Mouse (Mus musculus) embryonic facial prominence, embryonic 10.5 days (tissue): ENCODE results near the gene Pipox. TPM values are rescaled to one million over a fixed set of nuclear protein-coding genes. Genes with fewer than 3 reads are reported as not detected.

Experiments
- DNase-seq: peaks from one replicate; pipeline ENCODE4 v3.0.0-alpha.2; 2017; ENCODE audit warnings: low spot score
- H3K27ac ChIP-seq: fragments of 300-500 bp; sonication (generic); replicated peaks from 2 replicates; pipeline ENCODE4 v1.5.1; 2016; ENCODE audit warnings: mild to moderate bottlenecking
- H3K27me3 ChIP-seq: fragments of 300-500 bp; sonication (generic); replicated peaks from 2 replicates; pipeline ENCODE4 v1.6.1; 2016; ENCODE audit warnings: low read depth, mild to moderate bottlenecking; ENCODE audit not compliant: poor library complexity, severe bottlenecking
- H3K36me3 ChIP-seq: fragments of 300-500 bp; sonication (generic); replicated peaks from 2 replicates; pipeline ENCODE4 v1.6.1; 2016; ENCODE audit warnings: mild to moderate bottlenecking, moderate library complexity
- H3K4me1 ChIP-seq: fragments of 300-500 bp; sonication (generic); 2 replicates; pipeline ENCODE4 v1.6.1; 2016
- H3K4me3 ChIP-seq: fragments of 300-500 bp; sonication (generic); 2 replicates; pipeline ENCODE4 v1.5.1; 2016; ENCODE audit warnings: mild to moderate bottlenecking, moderate library complexity
- H3K9me3 ChIP-seq: fragments of 300-500 bp; sonication (generic); 2 replicates; pipeline ENCODE4 v1.6.1; 2016; ENCODE audit warnings: mild to moderate bottlenecking
- WGBS: fragments of 180-500 bp; shearing (Covaris S2); methylation state at CpG from one replicate; pipeline ENCODE4 v1.1.7; 2016; 5-methylcytosine and 5-hydroxymethylcytosine counted together
- polyA plus RNA-seq: library from polyadenylated mRNA; unstranded; fragments of >200 nt; fragmentation: Nextera tagmentation; extraction: Ambion mirVana; gene quantifications from 2 replicates; pipeline ENCODE4 v1.2.1, GENCODE M21; 2016

Pipox gene
- polyA plus RNA-seq, 1 experiment from 2014 or later: 2.1 TPM

DNA sequence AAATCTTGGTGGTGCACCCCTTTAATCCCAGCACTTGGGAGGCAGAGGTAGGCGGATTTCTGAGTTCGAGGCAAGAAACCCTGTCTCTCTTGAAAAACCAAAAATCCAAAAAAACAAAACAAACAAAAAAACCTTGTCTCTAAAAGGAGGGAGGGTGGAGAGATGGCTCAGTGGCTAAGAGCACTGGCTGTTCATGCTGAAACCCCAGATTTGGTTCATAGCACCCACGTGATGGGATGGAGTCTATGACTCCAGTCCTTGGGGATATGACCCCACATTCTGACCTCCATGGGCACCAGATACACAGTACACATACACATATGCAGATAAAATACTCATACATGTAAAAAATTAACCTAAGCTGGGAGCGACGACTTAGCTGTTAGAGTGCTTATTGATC lies 5.0 kb downstream of the Pipox start:
- no peaks in the 10 kb centered on the region for H3K36me3 ChIP-seq
- H3K9me3 ChIP-seq: no peaks in the 10 kb centered on the region
- DNase-seq: no peak
- H3K4me1 ChIP-seq: peaks cover 60% of the 10 kb centered on the region
- no peak overlapping the region for H3K4me3 ChIP-seq
- 87% methylated on average over 5 of the region's 5 CpGs for WGBS
- peaks cover 85% of the 10 kb centered on the region for H3K27me3 ChIP-seq
- H3K27ac ChIP-seq: no peak overlapping the region

DNA sequence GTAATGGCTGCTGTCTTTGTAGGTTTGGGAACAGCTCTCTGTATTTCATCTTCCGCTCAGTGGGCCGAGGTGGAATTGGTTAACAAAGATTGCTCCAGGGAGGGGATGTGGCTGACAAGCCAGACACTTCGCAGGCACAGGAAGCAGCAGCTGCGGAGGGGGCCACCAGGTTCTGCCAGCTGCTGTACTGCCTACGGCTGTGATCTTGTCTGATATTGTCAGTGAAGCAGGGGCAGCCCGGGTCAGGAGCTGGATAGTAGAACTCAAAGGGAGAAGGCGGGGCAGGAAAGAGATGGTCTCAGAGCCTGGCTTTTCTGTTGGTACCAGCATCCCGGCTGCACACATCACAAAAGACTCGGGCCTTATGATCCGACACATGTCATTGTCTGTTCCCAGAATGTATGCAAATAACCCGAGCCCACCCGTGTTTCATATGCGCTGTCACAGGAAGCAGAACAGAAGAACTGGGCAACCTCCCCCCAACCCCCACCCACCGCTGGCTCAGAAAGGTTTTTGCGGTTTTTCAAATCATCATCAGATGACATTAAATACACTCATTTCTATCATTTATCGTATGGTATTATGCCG lies 6.4 kb downstream of the Pipox start:
- Histone ChIP-seq H3K4me3 (peak overlapping the region; percentile 11; the same call in 1 of the 2 replicates), H3K36me3 (no peaks in the 10 kb centered on the region), H3K9me3 (no peaks in the 10 kb centered on the region), H3K4me1 (peaks cover 48% of the 10 kb centered on the region), H3K27ac (peak overlapping the region; percentile 52), H3K27me3 (peaks cover 84% of the 10 kb centered on the region)
- peak; percentile 68 for DNase-seq
- WGBS: 41% methylated on average over 17 of the region's 17 CpGs

DNA sequence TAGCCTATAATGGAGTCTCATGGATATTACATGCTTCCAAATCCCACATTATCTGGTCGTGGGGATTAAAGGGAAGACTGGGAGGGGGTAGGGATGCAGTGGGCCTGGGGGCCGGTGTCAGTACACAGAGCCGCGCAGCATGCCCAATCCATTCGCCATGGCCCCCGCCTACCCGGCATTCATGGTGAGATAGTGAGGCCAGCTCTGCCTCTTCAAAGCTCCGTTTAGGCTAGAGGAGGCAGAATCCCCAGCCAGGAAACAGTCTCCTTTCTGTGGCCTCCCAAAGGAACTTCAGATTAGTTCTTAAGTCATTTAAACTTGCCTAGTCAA lies 8.7 kb downstream of the Pipox start:
- Histone ChIP-seq H3K27ac (0 out of 2 replicates have a peak overlapping the region, but pooled peaks have one; percentile 35), H3K9me3 (no peaks in the 10 kb centered on the region), H3K4me1 (peaks cover 50% of the 10 kb centered on the region), H3K4me3 (peak overlapping the region; percentile 5; the same call in 1 of the 2 replicates), H3K36me3 (no peaks in the 10 kb centered on the region), H3K27me3 (peaks cover 77% of the 10 kb centered on the region)
- peak; percentile 54 for DNase-seq
- 25% methylated on average over 8 of the region's 8 CpGs for WGBS

DNA sequence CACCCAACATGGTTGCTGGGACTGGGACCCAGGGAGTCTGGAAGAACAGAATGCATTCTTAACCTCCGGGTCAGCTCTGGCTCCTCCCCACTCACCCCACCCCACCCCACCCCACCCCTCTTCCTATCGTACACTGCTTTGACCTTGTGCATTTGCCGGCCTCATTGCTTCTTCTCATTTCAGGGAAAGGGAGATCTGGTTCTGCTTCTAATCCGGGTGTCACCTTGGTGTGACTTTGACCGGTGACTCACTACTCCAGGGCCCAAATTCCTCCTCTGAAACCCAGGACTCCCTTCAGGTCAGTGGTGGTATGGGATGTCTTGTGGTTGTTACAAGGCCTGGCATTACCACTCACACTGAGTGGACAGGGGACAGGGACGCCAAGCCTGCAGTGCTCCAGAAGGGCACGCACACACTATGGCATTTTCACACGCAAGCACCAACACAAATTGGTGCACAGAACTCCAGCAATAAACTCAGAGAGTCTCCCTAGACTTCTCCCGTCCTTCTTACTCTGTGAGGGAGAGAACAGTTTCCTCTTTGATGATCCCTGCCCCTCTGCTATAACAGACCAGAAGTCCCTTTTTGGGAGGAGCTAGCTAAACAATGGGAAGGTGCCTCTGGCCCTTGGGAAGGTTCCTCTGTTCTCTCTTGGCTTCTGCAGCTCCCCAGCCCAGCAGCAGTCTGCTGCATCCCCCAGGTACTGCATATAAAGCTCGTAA lies 9.2 kb downstream of the Pipox start:
- H3K36me3 ChIP-seq: no peaks in the 10 kb centered on the region
- no peaks in the 10 kb centered on the region for H3K9me3 ChIP-seq
- peaks cover 78% of the 10 kb centered on the region for H3K27me3 ChIP-seq
- DNase-seq: no peak
- H3K4me3 ChIP-seq: peak overlapping the region; percentile 5; the same call in 1 of the 2 replicates
- peaks cover 50% of the 10 kb centered on the region for H3K4me1 ChIP-seq
- 35% methylated on average over 10 of the region's 10 CpGs for WGBS
- peak overlapping the region; percentile 35; the same call in 1 of the 2 replicates for H3K27ac ChIP-seq

DNA sequence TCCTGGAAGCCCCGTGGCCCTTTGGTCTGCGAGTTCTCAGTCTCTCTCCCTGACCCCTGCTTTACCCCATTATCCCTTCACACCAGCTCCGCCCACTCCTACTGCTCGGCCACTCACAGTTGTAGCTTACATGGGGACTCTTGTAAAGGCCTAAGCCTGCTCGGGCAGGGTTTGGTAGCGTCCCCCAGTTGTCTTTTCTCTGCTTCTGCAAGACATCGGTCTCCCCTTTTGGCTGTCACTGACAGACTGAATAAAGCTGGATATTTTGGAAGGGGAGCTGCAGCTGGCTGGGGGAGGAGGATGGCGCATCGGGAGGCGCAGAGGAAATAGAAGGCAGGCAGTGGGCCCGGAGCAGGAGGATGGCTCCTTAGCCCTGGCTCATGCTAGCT lies 17.1 kb downstream of the Pipox start:
- no peaks in the 10 kb centered on the region for H3K36me3 ChIP-seq
- WGBS: 56% methylated on average over 11 of the region's 11 CpGs
- no peak overlapping the region for H3K4me3 ChIP-seq
- 0 out of 2 replicates have a peak overlapping the region, but pooled peaks have one; percentile 41 for H3K27ac ChIP-seq
- H3K4me1 ChIP-seq: peaks cover 36% of the 10 kb centered on the region
- H3K9me3 ChIP-seq: 0 out of 2 replicates have a peak, but pooled peaks cover 4% of the 10 kb centered on the region
- peaks cover 54% of the 10 kb centered on the region for H3K27me3 ChIP-seq
- no peak for DNase-seq

DNA sequence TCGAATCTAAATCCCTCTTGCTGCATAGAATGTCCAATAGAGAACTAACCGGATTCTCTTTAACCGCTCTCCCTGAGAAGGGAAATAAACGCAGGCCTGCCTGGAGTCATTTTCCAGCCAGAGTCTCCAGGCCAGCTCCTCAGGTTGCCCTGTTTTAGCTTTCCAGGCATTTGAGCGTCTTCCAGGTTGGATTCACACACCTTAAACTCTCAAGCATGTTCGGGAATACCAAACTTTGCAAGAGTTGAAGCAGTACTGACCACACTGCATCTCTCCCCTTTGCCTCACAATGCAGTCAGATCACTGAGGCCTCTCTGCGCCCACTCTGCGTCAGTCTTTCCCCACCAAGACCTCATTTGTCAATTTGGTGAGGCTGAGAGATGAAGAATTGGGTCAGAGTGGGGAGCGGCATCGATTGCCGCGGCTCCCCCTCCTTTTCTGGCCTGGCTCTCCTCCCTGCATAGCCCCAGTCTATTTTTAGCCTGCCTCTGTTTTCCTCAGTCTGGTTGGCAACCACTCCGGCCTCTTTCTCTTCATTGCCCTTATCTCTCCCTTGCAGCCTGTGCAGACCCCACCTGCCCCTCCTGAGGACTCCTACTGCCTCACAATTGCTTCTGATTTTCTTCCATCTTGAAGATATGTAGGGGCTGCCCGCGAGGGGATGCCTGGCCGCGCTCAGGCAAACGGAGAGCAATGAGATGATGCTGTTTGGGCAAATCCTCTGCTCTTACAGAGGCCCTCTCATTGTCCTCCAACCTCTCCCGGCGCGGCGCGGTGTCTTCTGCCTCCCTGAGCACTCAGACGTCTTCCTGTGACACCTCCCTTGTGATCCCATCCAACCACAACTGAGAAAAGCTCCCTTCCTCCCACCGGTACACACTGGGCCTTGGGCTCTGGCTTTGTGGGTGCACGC lies 17.8 kb downstream of the Pipox start:
- no peaks in the 10 kb centered on the region for H3K36me3 ChIP-seq
- H3K27me3 ChIP-seq: peaks cover 55% of the 10 kb centered on the region
- no peak for DNase-seq
- WGBS: 63% methylated on average over 26 of the region's 26 CpGs
- H3K9me3 ChIP-seq: 0 out of 2 replicates have a peak, but pooled peaks cover 4% of the 10 kb centered on the region
- H3K4me1 ChIP-seq: peaks cover 41% of the 10 kb centered on the region
- H3K27ac ChIP-seq: 0 out of 2 replicates have a peak overlapping the region, but pooled peaks have one; percentile 41
- H3K4me3 ChIP-seq: no peak overlapping the region

DNA sequence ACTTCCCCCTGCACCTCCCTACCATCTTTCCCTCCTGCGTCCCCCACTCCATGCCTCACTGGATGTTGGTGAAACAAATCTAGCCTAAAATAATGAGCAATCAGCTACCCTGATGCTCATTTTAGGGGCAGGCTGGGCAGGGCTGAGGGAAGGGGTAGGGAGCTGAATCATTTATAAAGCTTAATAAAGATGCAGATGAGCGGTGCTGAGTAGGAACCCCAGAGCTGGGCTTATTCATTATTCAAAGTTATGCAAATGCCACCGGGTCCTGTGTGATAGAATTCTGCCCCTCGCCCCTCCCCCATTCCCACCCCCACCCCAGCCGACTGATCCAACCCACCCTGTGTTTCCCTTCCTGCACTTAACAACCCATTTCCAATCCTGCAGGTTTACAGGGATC lies 18.6 kb downstream of the Pipox start:
- DNase-seq: no peak
- peaks cover 62% of the 10 kb centered on the region for H3K27me3 ChIP-seq
- peaks cover 42% of the 10 kb centered on the region for H3K4me1 ChIP-seq
- H3K9me3 ChIP-seq: 0 out of 2 replicates have a peak, but pooled peaks cover 4% of the 10 kb centered on the region
- H3K36me3 ChIP-seq: no peaks in the 10 kb centered on the region
- no peak overlapping the region for H3K27ac ChIP-seq
- H3K4me3 ChIP-seq: no peak overlapping the region
- WGBS: 65% methylated on average over 5 of the region's 5 CpGs

DNA sequence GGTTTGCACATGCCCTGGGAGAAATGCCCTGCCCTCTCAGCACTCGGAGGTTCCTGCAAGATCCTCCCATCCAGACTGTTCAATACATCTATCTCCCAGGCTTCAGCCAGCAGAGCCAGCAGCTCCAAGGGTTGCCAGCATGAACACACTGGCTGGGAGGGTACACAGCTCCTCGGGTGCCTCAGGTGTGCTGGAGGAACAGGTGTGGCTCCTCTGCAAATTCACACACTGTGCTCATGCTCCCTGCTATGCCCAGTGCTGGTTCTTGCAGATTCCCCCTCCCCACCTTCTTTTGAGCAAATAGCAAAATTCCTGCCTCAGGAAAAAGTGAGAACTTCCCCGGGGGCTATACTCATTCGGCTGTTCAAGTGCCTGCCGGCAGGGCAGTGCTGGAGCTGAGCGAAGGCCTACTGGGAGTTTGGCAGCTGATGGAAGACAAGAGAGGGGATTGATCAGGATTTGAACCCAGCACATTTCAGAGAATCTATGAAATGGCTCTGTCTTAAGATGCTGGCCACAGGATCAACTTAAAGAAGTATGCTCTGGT lies 19.1 kb downstream of the Pipox start:
- Histone ChIP-seq H3K27me3 (peaks cover 62% of the 10 kb centered on the region), H3K27ac (no peak overlapping the region)

DNA sequence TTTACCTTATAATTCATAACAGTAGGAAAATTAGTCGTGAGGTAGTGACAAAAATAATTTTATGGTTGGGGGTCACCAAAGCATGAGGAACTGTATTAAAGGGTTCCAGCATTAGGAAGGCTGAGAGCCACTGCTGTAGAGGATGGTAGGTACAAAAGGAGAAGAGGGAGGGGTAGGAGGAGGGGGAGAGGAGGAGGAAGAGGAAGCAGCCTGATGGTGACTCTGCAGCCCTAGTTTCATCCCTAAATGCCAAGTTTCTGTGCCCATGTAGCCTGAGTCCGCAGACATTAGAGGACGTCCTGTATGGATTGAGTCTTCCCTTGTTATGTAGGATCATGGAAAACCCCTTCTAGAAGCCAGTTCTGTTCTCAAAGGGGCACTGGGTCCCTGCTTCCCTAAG lies 20.8 kb downstream of the Pipox start:
- 40% methylated on average over 3 of the region's 3 CpGs for WGBS
- no peak overlapping the region; the same call in 1 of the 2 replicates for H3K27ac ChIP-seq
- no peaks in the 10 kb centered on the region for H3K36me3 ChIP-seq
- no peak for DNase-seq
- peaks cover 77% of the 10 kb centered on the region for H3K27me3 ChIP-seq
- peaks cover 57% of the 10 kb centered on the region for H3K4me1 ChIP-seq
- no peak overlapping the region for H3K4me3 ChIP-seq
- 0 out of 2 replicates have a peak, but pooled peaks cover 4% of the 10 kb centered on the region for H3K9me3 ChIP-seq

More for the DNA sequence above, 19.1 kb downstream of the Pipox start:
- no peak overlapping the region for H3K4me3 ChIP-seq
- H3K9me3 ChIP-seq: 0 out of 2 replicates have a peak, but pooled peaks cover 4% of the 10 kb centered on the region
- WGBS: 61% methylated on average over 6 of the region's 6 CpGs
- no peak for DNase-seq
- H3K36me3 ChIP-seq: no peaks in the 10 kb centered on the region
- peaks cover 42% of the 10 kb centered on the region for H3K4me1 ChIP-seq

DNA sequence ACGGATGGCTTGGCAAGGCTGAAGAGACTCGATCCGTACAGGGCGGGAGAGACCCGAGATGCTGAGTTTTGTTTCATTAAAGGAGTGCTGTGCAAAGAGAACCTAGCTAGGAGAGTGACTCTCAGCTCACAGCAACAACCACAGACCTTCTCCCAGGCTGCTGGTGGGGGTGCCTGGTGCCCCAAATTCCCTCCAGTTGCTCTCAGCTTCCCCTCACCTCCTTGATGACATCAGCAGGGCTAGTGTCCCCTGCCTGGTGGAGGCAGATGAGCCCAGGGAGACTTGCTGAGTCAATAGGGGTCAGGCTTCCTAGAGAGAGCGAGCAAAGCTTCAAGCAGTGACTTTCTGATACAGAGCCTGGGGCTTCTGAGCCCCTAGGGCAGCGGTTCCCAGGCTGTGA lies 21.2 kb downstream of the Pipox start:
- H3K4me1 ChIP-seq: peaks cover 61% of the 10 kb centered on the region
- H3K9me3 ChIP-seq: 0 out of 2 replicates have a peak, but pooled peaks cover 4% of the 10 kb centered on the region
- no peak for DNase-seq
- H3K36me3 ChIP-seq: no peaks in the 10 kb centered on the region
- H3K27ac ChIP-seq: peak overlapping the region; percentile 44; the same call in 1 of the 2 replicates
- peak overlapping the region; percentile 8 for H3K4me3 ChIP-seq
- H3K27me3 ChIP-seq: peaks cover 79% of the 10 kb centered on the region
- 5% methylated on average over 7 of the region's 7 CpGs for WGBS

DNA sequence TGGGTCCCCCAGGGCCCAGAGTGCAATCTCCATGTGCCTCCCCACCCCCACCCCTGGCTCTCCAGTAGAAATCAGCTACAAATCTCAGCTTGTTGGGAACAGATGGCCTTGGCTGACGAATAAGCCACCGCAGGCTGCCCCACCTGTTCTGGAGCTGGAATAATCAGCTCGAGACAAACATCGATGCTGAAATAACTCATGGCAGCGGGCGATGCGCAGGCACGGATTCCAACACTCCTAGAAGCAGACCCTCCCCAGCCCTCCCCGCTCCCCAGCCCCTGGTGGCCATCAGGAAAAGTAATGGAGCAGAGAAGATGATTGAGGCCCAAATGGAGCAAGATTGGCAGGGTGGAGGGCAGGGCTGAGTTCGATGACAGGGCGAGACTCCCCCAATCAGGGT lies 21.7 kb downstream of the Pipox start:
- no peak overlapping the region for H3K27ac ChIP-seq
- H3K4me3 ChIP-seq: peak overlapping the region; percentile 8
- H3K4me1 ChIP-seq: peaks cover 65% of the 10 kb centered on the region

DNA sequence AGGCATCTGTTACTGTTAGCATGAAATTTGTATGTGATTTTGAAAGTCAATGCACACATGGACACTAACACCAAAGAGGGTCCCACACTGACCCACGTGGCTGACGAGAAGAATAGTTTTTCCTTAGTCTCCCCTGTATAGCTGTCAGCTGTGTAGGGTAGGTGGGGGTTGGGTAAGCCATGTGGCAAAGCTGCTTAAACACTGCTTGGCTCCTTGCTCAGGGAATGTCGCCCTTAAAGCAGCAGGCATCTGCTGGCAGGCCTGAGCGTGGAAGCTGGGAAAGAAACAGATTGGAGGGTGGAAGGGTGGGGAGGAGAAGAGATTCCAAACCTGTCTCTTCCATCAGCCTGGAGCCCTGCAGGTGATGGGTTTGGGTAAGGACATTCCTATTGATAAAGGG lies 22.5 kb downstream of the Pipox start:
- no peak overlapping the region for H3K4me3 ChIP-seq
- no peak overlapping the region; the same call in 1 of the 2 replicates for H3K27ac ChIP-seq
- no peak for DNase-seq
- peaks cover 65% of the 10 kb centered on the region for H3K4me1 ChIP-seq
- whole genome bisulfite sequencing: 25% methylated on average over 4 of the region's 4 CpGs
- H3K36me3 ChIP-seq: no peaks in the 10 kb centered on the region
- 0 out of 2 replicates have a peak, but pooled peaks cover 2% of the 10 kb centered on the region for H3K9me3 ChIP-seq
- peaks cover 85% of the 10 kb centered on the region for H3K27me3 ChIP-seq

More for the DNA sequence above, 21.7 kb downstream of the Pipox start:
- Histone ChIP-seq H3K27me3 (peaks cover 84% of the 10 kb centered on the region), H3K36me3 (no peaks in the 10 kb centered on the region), H3K9me3 (0 out of 2 replicates have a peak, but pooled peaks cover 4% of the 10 kb centered on the region)
- 1% methylated on average over 11 of the region's 11 CpGs for WGBS
- DNase-seq: peak; percentile 48
